Mouse (Mus musculus) ES-Bruce4 (cell line): ENCODE results near the gene Evpl. TPM values are rescaled to one million over a fixed set of nuclear protein-coding genes. Genes with fewer than 3 reads are reported as not detected.
A peak's percentile ranks its signal among the peaks of the same experiment; 100 is the strongest.

Source experiments
- H3K27ac ChIP-seq: 2 replicates; pipeline ENCODE4 v1.5.1; 2012; ENCODE audit warnings: low read length, inconsistent platforms; ENCODE audit not compliant: insufficient read depth
- H3K27me3 ChIP-seq: 2 replicates; pipeline ENCODE4 v1.6.1; 2012; ENCODE audit warnings: mild to moderate bottlenecking, low read length, inconsistent platforms; ENCODE audit not compliant: control insufficient read depth, poor library complexity, insufficient read depth, severe bottlenecking
- H3K36me3 ChIP-seq: 2 replicates; pipeline ENCODE4 v1.6.1; 2012; ENCODE audit warnings: inconsistent platforms, mild to moderate bottlenecking, low read length, moderate library complexity; ENCODE audit not compliant: control insufficient read depth, poor library complexity, insufficient read depth, severe bottlenecking
- H3K4me1 ChIP-seq: one replicate; pipeline ENCODE4 v1.8.1; 2011; ENCODE audit warnings: low read length; ENCODE audit not compliant: control insufficient read depth, insufficient read depth
- H3K4me3 ChIP-seq: 2 replicates; pipeline ENCODE4 v1.5.1; 2011; ENCODE audit warnings: low read depth, mild to moderate bottlenecking, low read length
- H3K9ac ChIP-seq: 2 replicates; pipeline ENCODE4 v1.6.1; 2012; ENCODE audit warnings: low read depth, mild to moderate bottlenecking, inconsistent platforms; ENCODE audit not compliant: poor library complexity, severe bottlenecking
- H3K9me3 ChIP-seq: replicated peaks from 2 replicates; pipeline ENCODE4 v1.6.1; 2012; ENCODE audit warnings: mild to moderate bottlenecking, low read length, inconsistent platforms; ENCODE audit not compliant: control insufficient read depth, poor library complexity, insufficient read depth, severe bottlenecking
- CTCF ChIP-seq: IDR thresholded peaks from one replicate; pipeline ENCODE4 v1.8.1; 2011; ENCODE audit warnings: low read depth, low read length
- EP300 ChIP-seq: IDR thresholded peaks from 2 replicates; pipeline ENCODE4 v1.6.1; 2011; ENCODE audit warnings: low read depth, low read length; ENCODE audit not compliant: insufficient read depth
- POLR2A ChIP-seq: IDR thresholded peaks from one replicate; pipeline ENCODE4 v1.8.1; 2011; ENCODE audit warnings: low read length; ENCODE audit not compliant: insufficient read depth
- polyA plus RNA-seq: library from polyadenylated mRNA; stranded (reverse); fragments of >200 nt; gene quantifications from 2 replicates; pipeline ENCODE4 v1.2.4, GENCODE M21; 2011; ENCODE audit warnings: low read depth; ENCODE audit not compliant: missing spikeins, insufficient read depth, insufficient read length

Evpl gene
- polyA plus RNA-seq, 1 experiment, result 3.1 TPM

DNA sequence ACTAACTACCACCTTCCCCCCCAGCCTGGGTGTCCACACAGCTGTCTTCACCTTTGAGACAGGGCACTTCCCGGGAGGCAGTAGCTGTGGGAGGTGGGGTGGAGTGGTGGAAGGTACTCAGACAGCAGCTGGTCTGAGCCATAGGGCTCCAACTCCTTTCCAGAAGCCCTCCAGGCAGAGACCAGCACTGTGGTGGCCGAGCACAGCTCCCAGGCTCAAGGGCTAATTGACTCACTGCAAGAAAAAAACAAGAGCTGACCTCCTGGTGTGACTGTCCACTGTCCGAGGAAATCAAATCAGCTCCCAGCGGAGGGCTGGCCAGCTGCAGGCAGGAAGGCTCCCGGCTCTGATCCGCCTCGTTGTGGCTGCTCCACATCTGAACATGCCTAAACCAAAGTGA lies 1.9 kb upstream of the Evpl start:
- Histone ChIP-seq H3K9me3 (no peaks in the 10 kb centered on the region), H3K36me3 (peaks cover under 1% of the 10 kb centered on the region; the same call in 1 of the 2 replicates), H3K27ac (no peak overlapping the region), H3K4me3 (no peak overlapping the region), H3K9ac (no peak overlapping the region), H3K4me1 (no peaks in the 10 kb centered on the region), H3K27me3 (no peaks in the 10 kb centered on the region)
- TF ChIP-seq POLR2A (no peak), EP300 (no peak), CTCF (no peak)

DNA sequence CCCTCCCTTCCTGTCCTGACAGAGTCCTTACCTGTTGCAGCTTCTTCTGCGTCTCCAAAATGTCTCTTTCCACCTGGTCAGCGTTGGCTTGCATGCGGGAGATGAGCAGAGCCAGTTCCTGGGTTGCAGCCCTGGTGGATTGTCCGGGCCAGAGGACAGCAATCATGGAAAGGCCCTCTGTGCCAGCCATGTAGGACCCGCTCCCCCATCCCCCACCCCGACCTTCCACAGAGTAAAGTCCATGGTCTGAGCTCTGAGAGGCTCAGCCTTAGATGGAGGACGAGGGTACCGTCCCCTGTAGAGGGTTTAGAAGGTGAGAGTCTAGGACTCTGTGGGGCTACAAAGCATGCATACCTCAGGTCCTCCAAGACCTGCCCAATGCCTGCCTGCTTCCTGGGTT lies 3.0 kb downstream of the Evpl start:
- H3K27me3 ChIP-seq, result no peaks in the 10 kb centered on the region
- no peaks in the 10 kb centered on the region for H3K36me3 ChIP-seq
- no peak overlapping the region for H3K4me3 ChIP-seq
- H3K4me1 ChIP-seq, result no peaks in the 10 kb centered on the region
- H3K27ac ChIP-seq, result no peak overlapping the region
- TF ChIP-seq POLR2A (no peak), CTCF (no peak), EP300 (no peak)
- no peaks in the 10 kb centered on the region for H3K9me3 ChIP-seq
- H3K9ac ChIP-seq, result no peak overlapping the region

DNA sequence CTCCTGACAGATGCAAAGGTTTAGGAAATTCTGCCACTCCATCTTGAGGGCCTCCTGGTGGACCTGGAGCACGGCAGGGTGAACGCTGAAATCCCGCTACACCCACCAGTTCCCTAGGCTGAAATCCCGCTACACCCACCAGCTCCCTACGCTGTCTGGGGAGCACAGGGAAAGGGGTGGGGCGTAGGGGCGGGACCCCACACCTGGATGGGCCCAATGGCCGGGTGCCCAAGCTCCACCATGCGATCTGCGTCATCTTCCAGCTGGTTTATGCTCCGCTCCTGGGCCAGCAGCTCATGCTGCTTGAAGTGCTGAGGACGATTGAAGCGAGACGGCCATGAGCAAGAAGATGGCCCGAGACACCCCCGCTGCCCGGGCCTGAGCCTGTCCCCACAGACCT lies 5.5 kb downstream of the Evpl start:
- Histone ChIP-seq H3K9ac (no peak overlapping the region), H3K9me3 (no peaks in the 10 kb centered on the region), H3K27ac (no peak overlapping the region), H3K36me3 (no peaks in the 10 kb centered on the region), H3K4me3 (peak overlapping the region; percentile 31), H3K27me3 (no peaks in the 10 kb centered on the region), H3K4me1 (no peaks in the 10 kb centered on the region)
- TF ChIP-seq CTCF, result no peak
- TF ChIP-seq EP300, result no peak
- no peak for TF ChIP-seq POLR2A

DNA sequence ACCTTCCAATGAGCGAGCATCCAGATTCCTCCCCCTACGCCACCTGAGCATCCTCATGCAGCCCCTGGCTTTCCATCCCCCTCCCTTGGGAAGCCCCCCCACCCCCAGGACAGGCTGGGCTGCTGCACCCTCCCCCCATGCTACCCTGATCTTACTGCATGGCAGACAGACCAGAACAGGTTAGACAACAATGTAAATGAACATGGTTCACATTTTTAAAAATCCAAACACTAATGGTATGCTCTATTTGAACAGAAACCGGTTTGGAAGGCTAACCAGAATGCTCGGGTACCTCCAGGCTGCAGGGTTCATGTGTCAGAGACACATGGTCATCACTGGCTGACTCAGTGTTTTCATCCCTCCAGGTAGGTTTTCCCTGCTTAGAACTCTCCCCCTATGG lies 9.2 kb downstream of the Evpl start:
- Histone ChIP-seq H3K4me3 (no peak overlapping the region), H3K27me3 (no peaks in the 10 kb centered on the region), H3K27ac (no peak overlapping the region), H3K9me3 (no peaks in the 10 kb centered on the region), H3K36me3 (no peaks in the 10 kb centered on the region), H3K4me1 (no peaks in the 10 kb centered on the region), H3K9ac (no peak overlapping the region)
- TF ChIP-seq POLR2A, result no peak
- TF ChIP-seq EP300, result no peak
- no peak for TF ChIP-seq CTCF

DNA sequence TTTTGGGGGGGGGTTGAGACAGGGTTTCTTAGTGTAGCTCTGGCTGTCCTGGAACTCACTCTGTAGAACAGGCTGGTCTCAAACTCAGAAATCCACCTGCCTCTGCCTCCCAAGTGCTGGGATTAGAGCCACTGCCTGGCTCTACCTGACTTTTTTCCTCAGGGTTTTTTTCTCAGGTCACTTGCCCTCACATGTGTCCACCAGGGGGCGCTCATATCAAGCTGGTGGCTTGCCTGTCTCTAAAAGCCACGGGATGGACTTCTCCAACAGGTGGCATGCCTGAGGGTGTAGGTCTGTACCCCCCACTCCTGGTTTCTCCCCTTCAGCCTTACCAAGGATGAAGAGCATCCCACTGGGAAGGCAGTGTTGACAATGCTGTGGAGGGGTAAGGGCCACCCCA lies 11.5 kb downstream of the Evpl start:
- Histone ChIP-seq H3K9ac (no peak overlapping the region), H3K9me3 (no peaks in the 10 kb centered on the region), H3K4me1 (no peaks in the 10 kb centered on the region), H3K36me3 (no peaks in the 10 kb centered on the region), H3K27ac (no peak overlapping the region), H3K27me3 (no peaks in the 10 kb centered on the region), H3K4me3 (no peak overlapping the region)
- TF ChIP-seq POLR2A (no peak), EP300 (0 out of 2 replicates have a peak, but pooled peaks have one; percentile 25), CTCF (peak; percentile 96)

DNA sequence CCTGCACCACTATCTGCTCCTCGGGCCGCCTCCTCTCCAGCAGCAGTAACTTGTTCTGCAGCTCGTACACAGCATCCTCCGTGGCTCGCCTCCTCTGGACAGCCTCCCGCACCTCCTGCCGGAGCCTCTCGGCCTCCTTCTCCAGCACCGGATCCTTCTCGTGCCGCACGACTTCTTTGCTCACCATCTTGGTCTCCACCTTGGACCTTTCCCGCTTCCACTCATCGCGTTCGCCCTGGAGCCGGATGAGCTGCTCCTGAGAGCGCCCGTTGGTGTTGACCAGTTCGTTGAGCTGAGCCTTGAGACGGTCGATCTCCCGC lies 15.2 kb downstream of the Evpl start:
- Histone ChIP-seq H3K9ac (peak overlapping the region; percentile 41), H3K27me3 (no peaks in the 10 kb centered on the region), H3K9me3 (no peaks in the 10 kb centered on the region), H3K4me3 (peak overlapping the region; percentile 57), H3K27ac (no peak overlapping the region), H3K36me3 (no peaks in the 10 kb centered on the region), H3K4me1 (no peaks in the 10 kb centered on the region)
- TF ChIP-seq POLR2A (no peak), CTCF (no peak), EP300 (no peak)
